Mouse (Mus musculus) kidney, adult 2 months (tissue): ENCODE measurements around the gene Arpc3.

Source experiments
- CTCF ChIP-seq: fragments of 200-500 bp; conservative IDR thresholded peaks from 2 replicates; pipeline ENCODE4 v1.5.1; 2011; ENCODE audit warnings: low read depth, mild to moderate bottlenecking, control low read depth, low read length, moderate library complexity, mixed read lengths; ENCODE audit not compliant: insufficient read depth, insufficient read length
- POLR2A ChIP-seq: fragments of 200-500 bp; IDR thresholded peaks from one replicate; pipeline ENCODE4 v1.6.1; 2011; ENCODE audit warnings: low read depth, low read length, control low read depth

DNA sequence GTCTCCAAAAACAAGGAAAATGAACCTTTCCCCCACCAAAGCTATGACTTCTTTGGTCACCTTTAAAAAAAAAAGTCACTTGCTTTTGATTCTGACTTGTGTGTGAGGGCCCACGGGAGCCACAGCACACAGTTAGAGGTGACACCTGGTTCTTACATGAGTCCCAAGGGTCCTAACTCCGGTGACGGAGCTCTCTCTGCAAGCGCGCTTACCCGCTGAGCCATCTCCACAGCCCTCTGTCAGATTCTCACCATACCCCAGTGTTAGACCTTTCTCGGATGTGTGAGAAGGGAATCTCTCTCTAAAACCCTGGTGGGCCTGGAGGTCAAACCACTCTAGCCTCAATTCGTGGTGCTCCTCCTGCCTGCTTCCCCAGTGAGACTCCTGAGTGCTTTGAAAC, 5.8 kb downstream of the Arpc3 start:
- TF ChIP-seq POLR2A (no peak), CTCF (no peak)
